Mouse (Mus musculus) erythroblast, embryonic 14.5 days (primary cell): ENCODE measurements around the gene Actr10.

Source experiments
- GATA1 ChIP-seq: IDR thresholded peaks from 2 replicates; pipeline ENCODE4 v1.6.1; 2012; ENCODE audit warnings: low read length, inconsistent platforms, mixed read lengths
- TAL1 ChIP-seq: IDR thresholded peaks from 3 replicates; pipeline ENCODE4 v1.6.1; 2012; ENCODE audit warnings: low read length, inconsistent platforms, mixed read lengths

GRCm38 (mm10) chr12:70890874-70891470, 46.7 kb upstream of the Actr10 start:
- no peak for TF ChIP-seq GATA1
- TF ChIP-seq TAL1, result no peak
